Mouse (Mus musculus) kidney, postnatal 14 days (tissue): ENCODE results near the gene Eif1.
A peak's percentile ranks its signal among the peaks of the same experiment; 100 is the strongest.
"Not testable (repeated sequence)": the region's sequence is repeated elsewhere in the genome, so short reads cannot be mapped to it uniquely, and the experiment has no call there.

Experiments
- DNase-seq: peaks from one replicate; pipeline ENCODE4 v3.0.0; 2022; ENCODE audit warnings: mixed read lengths

The Eif1 gene

DNA sequence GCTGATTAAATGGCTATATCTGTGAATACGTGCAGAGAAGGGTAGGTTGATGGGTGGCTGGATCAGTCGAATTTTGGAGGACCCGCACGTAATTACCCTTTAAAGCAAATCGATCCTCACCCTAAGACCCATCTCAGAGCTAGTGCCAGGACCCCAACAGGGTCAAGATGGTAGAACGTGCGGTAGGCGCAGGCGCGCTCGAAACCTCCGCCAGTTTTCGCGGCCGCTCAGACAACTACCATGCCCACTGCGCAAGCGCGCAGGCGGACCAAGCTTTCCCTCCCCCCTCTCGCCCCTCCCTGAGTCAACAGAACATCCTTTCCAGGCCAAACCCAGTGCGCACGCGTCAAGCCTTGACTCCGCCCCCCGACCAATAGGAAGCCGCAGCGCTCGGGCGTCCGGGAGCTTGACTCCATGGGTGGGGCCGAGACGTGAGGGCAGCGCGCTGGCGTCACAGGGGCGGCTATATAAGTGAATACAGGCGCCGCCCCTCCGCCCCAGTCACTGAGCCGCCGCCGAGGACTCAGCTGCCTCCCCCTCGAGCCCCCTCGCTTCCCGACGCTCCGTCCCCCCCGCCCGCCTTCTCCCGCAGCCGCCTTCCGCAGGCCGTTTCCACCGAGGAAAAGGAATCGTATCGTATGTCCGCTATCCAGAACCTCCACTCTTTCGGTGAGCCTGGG, at the start of gene Eif1:
TSS of gene Eif1 (plus strand) at position 394 of the 680 bp plus-strand sequence.
- DNase-seq, result peak; percentile 100

DNA sequence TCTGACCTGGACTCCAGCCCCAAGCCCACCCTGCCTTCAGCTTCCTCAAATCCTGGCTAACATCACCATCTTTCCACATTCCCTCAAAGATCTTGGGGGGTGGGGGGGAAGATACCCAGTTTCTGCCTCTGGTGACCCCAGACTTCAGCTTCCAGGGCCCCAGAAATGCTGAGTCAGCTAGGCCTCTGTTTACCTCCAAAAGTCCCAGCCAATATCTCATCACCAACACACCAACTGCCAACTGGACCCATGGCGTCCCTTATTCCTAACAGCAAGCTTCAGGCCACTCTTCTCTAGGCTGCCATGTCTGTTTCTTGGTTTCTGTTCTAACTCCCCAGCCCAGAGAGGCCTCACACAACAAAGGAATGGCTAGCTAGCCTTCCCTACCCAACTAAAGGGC, 47.8 kb upstream of the Eif1 start:
- DNase-seq, result no peak

DNA sequence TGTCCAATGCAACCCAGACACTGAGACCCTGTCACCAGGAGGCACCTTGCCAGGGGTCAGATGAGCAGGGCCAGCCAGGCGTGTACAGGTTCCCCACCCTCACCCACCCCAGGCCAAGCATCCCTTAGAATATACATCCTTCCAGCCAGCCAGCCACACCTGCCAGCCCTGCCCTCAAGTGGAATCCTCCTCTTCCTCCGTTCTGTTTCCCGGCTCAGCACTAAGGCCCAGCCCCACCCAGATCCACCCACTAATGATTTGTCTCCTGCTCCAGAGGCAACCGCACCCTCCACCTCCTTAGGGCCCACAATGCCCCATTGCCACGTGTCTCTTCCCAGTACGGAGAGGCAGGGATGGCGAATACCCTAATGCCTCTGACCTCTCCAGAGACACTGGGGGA, 45.0 kb upstream of the Eif1 start:
- no peak for DNase-seq

DNA sequence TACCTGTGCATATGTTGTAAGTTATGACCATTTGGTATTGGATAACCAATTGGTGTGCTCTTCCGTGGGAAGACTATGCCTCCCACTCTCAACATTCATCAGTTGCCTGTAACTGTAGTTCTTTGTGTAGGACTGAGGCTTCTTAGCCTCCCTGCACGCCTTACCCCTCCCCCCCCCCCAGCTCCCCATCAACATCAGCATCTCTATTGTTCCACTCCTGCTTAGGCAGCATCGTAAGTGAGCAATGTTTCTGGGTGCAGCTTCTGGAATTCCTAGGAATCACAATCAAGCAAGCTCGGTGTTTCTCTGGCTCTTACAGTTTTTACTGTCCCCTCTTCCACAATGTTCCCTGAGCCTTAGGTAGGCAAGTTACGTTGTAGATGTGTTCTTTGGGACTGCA, 44.2 kb upstream of the Eif1 start:
- no peak for DNase-seq

DNA sequence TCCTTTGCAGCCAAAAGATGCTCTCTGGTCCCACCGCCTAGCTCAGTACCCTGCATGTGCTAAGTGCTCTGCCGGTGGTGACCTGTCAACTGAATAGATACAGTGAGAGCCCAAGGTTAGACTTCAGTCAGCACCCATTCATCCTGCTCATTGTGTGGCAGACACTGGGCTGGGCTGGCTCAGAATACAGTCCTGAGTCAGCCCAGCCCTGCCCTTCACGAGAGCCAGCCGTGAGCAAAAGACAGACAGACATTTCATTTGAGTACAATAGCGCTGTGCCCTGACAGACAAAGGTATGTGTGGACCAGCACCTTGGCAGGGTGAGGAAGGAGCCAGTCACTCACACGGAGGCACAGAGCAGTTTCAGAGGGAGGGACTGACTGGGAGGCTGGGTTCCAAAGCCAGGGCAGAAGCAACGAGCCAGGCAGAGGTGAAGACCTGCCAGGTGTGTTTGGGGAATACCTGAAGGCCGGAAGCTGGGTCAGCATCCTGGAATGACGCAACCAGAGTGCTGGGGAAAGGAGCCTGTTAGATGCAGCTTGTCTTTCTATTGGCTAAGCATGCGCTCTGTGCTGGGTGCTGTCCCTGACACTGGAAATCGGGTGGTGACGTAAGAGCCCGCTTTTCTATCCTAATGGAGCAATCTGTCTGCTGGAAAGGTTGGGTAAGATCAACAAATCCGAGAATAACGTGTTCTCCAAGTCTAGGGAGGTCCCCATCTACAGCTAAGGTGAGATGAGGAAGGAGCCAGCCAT, 41.8 kb upstream of the Eif1 start:
- DNase-seq, result no peak

DNA sequence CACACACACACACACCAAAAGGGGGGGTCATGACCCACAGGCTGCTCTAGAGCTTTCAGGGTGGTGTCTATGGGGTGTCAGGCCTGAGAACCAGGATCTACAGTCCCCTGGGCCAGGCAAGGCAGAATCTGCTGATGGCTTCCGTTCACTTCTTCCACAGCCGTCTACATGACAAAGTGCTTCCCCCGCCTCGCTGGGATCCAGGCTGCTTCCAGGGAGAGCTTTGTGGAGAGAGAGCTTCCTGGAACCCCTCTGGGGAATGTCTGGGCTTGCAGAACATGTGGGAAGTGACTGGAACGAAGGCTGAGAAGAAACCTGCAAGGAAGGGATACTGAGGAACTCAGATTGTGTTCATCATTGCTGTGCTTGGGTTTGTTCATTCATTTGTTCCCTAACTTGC, 40.9 kb upstream of the Eif1 start:
- DNase-seq, result no peak

DNA sequence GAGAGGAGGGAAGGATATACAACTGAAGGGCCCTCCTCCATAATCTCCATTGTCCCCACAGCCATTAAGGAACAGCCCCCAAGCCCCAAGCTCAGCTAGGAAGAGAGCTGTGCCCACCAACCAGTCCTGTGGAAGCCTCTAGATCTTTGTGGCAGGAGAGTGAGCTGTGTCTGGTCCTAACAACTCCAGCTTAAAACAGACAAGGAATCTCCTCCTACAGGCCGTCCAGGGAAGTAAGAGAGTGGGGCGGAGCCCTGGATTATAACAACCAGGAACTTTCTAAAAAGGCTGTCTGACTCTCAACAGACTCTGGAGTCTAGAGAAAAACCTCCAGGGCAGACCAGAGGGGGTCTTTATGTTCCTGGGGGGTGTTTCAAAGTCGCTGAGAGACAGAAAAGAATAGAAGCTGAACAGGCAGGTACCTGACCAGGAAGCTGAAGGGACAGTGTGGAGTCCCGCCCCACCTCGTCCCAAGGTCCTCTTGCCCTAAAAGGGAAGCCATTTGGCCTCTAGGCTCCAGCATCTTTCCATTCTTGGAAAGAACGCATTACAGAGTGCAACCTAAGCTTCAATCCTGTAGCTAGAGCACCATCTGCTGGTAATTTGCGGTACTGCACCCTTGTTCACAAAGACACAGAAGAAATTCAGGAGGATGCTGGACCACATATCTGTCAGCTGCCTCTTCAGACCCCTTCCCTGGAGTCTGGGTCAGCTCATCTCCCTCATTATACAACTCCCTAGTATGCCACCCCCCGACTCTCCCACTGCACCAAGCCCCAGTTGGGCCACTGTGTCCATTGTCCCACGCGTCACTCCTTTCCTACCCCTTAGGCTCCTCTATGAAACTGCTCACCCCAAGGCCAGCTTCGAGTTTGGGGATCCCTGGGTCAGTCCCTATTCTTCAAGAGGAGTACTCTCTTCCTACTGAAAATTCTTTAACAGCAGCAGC, 37.8 kb upstream of the Eif1 start:
- peak; percentile 86 for DNase-seq

DNA sequence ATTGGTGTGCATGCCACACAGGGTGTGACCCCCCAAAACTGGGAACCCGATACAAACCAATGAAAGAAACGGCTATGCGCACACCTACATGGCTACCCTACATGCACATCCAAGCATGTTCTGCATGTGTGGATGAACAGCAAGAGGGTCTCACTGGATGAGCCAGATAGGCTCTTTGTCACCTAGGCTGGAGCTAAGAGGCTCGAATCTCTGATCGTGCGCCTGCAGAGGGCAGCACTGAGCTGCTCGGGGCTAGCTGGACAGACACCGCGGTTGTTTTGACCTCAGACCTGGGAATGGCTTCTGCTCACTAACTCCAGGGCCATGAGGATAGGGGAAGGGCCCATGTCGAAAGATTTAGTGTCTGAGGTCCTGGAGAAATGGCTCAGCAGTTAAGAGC, 37.1 kb upstream of the Eif1 start:
- DNase-seq, result peak; percentile 80

DNA sequence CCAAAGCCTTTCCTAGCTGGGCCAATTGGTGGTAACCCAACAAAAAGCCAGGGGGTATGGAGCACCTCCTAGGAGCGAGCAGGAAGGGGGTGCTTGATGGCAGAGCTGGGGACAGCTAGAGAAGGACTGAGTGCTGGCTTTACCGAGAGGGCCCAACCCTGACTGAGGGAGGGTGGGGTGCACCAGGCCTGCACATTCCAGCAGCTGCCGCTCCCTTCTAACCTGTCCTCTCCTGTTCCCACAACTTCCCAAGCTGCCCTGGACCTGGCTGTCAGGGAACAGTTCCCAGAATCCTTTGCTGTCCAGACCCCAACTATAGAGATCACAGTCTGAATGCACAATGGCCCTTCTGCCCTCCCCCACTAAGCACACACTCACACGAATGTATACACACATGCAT, 34.7 kb upstream of the Eif1 start:
- DNase-seq, result no peak

DNA sequence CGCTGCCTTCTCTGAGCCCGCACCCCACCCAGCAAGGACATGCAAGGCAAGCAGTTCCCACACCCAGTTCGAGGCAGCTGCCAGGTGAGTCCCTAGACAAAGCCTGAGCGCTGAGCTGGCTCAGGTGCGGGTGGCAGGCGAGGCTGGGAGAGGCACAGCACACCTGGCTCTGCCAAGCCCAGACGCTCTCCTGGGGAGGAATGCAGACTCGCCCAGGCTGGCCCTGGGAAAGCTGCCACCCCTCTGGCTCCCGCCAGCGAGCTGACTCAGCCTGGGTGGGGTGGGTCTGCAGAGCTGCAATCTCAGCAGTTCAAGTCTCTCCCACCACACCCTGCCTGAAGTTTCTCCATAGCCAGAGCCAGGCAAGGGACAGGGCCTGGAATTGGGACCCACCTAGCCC, 32.7 kb upstream of the Eif1 start:
- DNase-seq, result peak; percentile 30

DNA sequence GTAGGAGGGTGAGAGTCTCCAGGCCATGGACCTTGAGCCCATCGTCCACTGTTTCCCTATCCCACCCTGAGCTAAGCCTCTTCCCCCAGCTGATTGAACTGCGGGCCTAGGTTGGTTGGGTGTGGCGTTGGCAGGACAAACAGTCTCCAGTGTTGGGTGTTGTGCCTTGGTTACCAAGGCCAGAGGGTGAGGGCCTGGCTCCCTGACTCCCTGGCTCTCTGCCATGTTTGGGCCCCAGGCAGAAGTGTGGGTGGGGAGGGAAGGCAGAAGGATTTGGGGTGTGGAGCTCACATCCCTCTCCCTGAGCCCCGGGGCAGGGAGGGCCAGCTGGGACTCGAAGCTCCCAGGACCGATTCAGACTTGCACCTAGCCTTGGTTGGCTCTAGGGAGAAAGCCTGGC, 30.7 kb upstream of the Eif1 start:
- no peak for DNase-seq

DNA sequence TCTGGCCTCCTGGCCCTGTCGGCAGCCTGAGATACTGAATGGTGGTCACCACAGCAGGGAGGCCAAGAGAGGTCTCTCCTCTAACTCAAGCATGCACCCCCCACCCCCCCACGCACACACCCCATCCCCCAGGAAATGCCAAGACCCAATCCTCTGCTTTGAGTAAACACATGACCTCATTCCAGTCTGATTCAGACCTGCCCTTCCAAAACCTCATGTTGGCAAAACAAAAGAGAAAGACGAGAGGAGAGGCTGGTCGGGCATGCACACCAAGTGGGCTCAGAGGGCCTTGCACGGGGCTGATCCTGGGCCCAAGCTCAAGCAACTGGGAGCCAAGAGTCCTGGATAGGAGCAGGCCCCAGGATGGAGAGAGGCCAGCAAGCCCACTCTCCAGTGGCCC, 29.4 kb upstream of the Eif1 start:
- DNase-seq, result no peak

DNA sequence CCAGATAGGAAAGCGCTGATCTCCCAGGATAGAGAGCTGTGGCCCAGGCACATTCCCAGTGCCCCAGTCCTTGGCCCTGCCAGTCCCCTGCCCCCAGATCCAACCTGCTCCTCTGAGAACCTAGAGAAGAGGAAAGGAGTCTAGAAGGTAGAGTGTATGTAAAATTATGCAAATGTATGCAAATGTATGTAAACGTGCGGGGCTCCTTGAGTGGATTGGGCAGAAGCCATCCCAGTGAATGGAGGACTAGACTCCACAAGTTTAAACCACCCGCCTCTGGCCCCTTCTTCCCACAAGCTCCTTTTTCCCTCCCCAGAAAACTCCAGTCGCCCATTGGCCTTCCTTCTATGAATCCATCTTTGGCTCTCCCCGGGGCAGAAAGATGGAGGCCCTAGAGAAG, 26.8 kb upstream of the Eif1 start:
- no peak for DNase-seq

DNA sequence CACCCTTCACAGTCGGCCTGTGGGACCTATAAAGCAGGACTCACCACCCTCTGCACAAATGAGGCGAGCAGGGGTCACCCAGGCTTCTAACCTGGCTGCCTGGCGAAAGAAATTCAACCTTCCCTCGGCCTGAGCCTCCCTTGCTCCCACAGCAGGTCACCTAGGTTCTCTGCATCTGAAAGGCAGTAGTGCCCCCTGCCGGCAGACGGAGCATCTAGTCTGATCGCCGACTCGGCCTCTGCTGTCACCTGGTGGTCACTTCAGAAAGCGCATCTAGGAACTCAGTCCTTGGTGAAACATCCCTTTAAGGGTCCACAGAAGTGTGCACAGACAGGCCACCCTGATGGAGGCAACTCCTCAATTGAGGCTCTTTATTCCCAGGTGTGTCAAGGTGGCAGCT, 24.4 kb upstream of the Eif1 start:
- peak; percentile 82 for DNase-seq

DNA sequence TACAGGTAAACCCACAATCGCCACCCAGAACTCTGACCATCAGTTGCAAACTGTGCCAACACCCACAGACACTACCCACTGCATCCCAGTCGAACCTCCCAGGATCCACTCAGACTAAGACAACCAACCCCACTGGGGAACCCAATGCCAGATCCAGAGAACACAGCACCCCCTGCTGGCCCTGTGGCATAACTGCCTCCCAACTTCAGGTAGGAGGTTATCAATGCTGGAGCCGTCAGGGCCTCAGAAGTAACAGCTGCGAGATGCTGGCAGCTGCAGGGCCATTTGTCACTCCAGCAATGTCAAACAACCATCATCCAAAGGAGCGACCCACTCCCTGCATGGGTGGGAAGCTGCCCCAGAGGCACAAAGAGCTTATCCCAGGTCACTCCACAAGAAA, 21.9 kb upstream of the Eif1 start:
- no peak for DNase-seq

DNA sequence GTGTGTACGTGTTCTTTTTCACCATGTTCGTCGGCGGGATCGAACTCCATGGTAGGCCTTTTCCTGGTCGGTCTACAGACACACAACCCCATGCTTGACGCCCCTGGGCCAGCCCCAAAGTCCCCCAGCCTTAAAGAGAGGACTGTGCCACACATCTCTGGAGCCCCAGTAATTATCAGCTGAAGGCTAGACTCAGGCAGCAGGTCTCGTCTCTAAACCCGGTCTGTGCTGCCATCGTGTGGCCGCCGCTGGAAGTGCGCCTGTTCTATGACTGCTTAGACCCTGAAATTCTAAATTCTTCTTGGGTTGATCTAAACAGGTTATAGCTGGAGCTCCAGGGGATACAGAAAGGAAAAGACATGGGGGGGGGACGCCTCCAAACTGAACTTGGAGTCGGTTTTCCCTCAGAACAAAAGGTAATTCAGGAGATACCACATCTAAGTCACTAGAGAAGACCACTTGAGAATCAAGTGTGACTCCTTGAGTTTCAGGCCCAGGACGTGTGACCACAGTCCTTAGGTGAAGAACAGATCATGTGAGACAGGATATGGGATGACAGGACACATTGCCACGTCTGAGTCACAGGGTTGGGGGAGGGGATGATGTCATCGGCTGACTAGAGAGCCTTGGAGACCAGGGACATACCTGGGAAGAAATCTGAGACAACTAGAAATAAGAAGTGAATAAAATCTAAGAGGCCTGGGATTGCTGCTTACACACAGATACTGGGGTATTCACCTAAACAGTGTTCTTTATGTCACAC, 21.2 kb upstream of the Eif1 start:
- DNase-seq, result peak; percentile 86

DNA sequence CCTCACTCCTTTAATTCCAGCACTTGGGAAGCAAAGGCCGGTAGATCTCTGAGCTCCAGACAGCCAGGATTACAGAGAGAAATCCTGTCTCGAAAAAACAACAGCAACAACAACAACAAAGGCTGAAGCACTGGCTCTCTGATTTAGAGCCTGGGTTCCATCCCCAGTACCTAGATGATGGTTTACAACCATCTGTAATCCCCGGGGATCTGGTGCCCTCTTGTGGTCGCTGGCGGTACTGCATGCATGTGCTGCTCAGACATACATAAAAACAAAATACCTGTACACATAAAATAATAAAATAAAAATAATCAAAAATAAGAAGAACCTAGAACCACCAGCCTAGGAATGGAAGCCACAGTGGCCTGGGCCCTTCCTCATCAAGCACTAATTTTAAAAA, 19.4 kb upstream of the Eif1 start:
- DNase-seq, result peak; percentile 51

DNA sequence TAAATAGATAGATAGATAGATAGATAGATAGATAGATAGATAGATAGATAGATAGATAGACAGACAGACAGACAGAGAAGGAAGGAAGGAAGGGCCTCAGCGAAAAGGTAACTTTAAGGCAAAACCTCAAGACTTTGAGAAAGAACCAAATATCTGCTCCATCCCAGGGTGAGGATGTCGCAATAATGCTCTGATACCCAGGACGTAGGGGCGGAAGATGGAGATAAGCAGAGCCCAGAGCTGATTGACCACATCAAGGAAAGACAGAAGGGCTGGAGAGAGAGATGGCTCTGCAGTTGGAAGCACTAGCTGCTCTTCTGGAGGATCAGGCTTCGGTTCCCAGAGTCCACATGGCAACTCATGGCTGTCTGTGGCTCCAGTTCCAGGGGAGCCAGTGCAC, 18.4 kb upstream of the Eif1 start:
- no peak for DNase-seq

DNA sequence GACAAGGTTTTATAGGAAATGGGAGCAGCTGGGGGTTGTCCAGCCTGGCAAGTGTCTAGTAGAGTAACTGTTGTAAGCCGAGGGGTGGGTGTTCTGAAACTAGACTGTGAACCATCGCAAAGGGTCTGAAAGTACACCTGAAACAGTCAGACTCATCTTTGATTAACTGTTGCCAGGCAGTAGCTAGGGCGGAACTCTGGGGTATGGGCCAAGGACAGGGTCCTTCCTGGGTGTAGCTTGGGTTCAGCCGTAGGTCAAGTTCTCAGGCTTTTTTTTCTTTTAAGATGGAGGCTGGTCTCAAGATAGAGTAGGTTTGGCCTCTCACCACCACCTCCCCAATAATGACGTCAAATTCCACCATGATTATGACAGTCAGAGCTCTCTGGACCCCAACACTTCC, 11.8 kb upstream of the Eif1 start:
- DNase-seq, result no peak

DNA sequence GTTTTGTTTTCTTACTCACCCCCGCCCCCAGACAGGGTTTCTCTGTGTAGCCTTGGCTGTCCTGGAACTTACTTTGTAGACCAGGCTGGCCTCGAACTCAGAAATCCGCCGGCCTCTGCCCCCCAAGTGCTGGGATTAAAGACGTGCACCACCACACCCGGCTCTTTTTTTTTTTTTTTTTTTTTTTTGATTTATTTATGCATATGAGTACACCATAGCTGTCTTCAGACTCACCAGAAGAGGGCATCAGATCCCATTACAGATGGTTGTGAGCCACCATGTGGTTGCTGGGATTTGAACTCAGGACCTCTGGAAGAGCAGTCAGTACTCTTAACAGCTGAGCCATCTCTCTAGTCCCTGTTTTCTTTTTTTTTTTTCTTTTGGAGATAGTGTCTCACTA, 11.0 kb upstream of the Eif1 start:
- not testable (repeated sequence) for DNase-seq

DNA sequence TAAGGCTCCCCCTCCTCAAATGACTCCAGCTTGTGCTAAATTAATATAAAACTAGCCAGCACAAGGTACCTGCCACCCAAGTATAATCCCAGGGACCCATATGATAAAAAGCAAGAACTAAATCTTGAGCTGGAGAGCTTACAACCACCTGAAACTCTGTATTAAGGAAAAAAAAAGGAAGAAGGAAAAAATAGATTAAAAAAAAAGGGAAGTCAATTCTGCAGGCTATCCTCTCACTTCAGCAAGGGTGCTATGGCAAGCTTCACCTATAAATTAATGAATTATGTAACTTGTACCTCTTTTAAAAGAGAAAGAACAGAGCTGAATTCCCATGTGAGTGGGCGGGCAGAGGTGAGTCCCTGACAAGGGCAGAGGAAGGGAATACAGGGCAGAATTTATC, 8.0 kb upstream of the Eif1 start:
- DNase-seq, result no peak

DNA sequence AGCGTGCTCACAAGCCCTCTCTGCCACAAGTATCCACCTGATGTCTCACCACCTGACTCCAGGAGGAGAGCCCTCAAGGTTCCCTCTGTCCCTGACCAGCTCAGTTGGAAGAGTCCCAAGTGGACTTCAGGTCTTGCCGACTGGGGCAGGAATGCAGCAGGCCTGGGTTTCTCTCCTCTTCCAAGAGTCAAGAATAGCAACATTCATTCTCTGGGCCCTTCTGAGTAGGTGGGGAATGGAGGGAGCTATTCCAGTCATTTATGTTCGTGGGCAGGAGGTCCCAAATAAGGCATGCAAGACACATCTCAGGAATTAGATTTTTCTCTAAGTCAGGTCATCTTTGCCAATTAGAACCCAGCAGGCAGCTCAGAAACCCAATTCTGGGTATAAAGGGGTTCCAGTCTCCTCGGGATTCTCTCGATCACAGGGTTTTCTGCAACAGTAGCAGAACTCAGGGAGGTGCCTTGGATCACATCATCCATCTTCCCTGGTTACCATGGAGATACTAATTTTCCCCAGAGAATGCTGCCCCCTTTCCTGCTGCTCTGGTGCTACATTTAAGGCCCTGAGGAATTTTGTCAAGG, 7.5 kb upstream of the Eif1 start:
- peak; percentile 80 for DNase-seq
